Mouse (Mus musculus) brain, embryonic 14.5 days (tissue): Measurements from ENCODE around the gene Cck.

Source experiments
- CTCF ChIP-seq: fragments of 200-500 bp; IDR thresholded peaks from 2 replicates; pipeline ENCODE4 v1.5.1; 2012; ENCODE audit warnings: inconsistent platforms, mild to moderate bottlenecking, moderate library complexity, borderline replicate concordance; ENCODE audit not compliant: insufficient read depth, insufficient read length; ENCODE audit errors: extremely low read depth
- POLR2A ChIP-seq: fragments of 200-500 bp; IDR thresholded peaks from 2 replicates; pipeline ENCODE4 v1.6.1; 2012; ENCODE audit warnings: mild to moderate bottlenecking, inconsistent platforms, borderline replicate concordance; ENCODE audit not compliant: poor library complexity, insufficient read depth, insufficient read length, severe bottlenecking; ENCODE audit errors: extremely low read depth

DNA sequence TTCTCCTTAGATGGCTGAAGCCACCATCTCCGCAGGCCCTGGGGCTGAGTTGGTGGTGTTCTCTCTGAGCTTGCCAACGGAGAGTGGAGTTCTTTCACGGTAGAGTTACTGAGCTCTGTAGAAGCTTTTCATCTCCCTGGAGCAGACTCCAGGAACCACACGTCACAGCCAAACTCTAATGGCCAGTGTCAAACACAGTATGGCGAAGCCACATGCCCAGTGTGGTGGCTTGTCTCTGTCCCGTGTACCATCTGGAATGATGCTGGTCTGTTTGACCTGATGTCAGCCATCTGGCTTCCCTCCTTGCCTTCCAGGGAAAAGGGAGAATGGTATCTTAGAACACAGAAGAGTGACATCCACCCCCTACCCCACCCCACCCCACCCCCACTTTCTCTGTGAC, 25.8 kb downstream of the Cck start:
- TF ChIP-seq POLR2A (no peak), CTCF (no peak)
